Mouse (Mus musculus) embryo, embryonic 11.5 days (tissue): ENCODE measurements at regions not wholly inside any gene's neighbourhood (a gene's known extent, or its start where the extent isn't known, plus 50 kb on each side); places are given as distances from the start of the nearest gene placed in this dataset.
A peak's percentile ranks its signal among the peaks of the same experiment; 100 is the strongest.
"Not testable (repeated sequence)": the region's sequence is repeated elsewhere in the genome, so short reads cannot be mapped to it uniquely, and the experiment has no call there.

Source experiments
- DNase-seq: peaks from one replicate; pipeline ENCODE4 v3.0.0-alpha.2; 2012; ENCODE audit warnings: low read depth, low spot score

- DNase-seq: peak; percentile 29
These were observed 141.8 kb upstream of the Lama2 start for GRCm38 (mm10) chr10:27761402-27761801.

DNA sequence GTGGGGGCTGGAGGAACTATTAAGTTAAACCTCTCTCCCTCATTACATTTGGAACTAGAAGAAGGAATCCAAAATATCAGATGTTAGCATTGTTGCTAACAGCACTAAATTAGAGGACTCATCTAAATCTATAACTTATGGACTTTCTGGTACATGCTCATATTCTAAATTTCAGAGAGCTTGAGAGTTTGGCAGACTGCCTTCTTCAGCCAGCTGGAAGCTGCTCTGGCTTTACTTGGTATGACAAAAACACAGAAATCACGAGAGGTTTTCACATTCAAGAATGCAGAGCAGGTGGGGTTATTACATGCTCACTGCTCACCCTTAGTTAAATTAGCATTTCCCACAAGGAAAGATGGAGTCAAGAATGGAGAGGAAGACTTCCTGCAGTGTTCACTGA, 182.8 kb upstream of the Lama2 start:
- DNase-seq: no peak

DNA sequence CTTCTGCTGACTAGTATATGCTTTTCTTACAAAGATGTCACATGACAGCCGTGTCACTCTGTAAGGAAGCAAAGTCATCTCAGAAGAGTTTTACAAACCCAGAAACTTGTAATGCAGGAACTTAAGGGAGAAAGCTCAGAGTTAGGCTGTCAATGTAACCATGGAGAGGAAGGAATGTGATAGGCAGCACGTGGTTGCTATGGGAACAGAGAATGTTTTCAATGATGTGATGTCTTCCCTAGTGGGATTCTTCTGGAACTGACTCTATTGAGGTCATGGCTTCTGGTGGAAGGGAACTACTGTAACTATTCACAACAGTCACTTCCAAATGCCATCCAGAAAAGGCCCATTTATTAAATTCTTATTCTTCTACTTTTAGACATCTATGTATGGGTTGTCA, 190.0 kb upstream of the Lama2 start:
- DNase-seq: no peak

- not testable (repeated sequence) for DNase-seq
These were observed 206.1 kb upstream of the Lama2 start for GRCm38 (mm10) chr10:27825671-27826070.

- DNase-seq: no peak
These were observed 208.8 kb upstream of the Lama2 start for GRCm38 (mm10) chr10:27828346-27828745.

DNA sequence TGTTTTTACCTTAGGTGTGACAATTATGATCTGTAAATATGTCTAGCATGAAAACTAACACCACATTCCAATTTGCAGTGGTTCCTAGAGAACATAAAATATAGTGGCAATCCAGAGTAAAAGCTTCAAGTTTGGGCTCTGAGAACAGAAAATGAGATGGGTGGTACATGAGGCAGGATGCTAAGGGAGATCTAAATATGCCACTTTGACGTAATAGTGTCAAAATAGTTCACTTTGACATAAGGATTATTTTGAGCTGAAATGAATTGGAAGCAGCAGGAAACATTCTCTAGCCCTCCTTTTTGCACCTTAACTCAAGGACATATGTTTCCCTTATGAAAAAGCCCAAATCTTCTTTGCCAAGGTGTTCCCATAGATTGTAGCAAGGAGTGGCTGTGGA, 219.1 kb upstream of the Lama2 start:
- no peak for DNase-seq

- DNase-seq: no peak
These were observed 221.6 kb upstream of the Lama2 start for GRCm38 (mm10) chr10:27841042-27841709.

- DNase-seq: no peak
These were observed 223.5 kb upstream of the Lama2 start for GRCm38 (mm10) chr10:27843010-27843409.

GRCm38 (mm10) chr10:27863625-27864024, 211.0 kb upstream of the Ptprk start:
- DNase-seq: no peak

DNA sequence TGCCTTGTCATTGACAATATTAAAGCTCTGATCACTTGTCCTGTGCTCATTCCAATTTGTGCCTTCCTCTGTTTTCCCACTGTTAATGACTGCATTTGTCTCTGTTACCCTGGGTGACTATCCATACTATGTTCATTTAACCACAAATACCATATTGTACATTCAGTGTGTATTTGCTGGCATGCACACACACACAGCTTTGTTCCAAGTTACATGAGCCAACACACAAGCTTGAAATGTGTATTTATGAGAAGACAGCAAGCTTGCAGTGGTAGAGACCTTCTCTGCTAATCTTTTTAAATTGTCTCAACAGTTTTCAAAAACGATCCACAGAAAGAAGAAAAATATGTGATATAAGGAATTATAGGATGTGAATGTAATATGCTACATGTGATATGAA, 193.8 kb upstream of the Ptprk start:
- DNase-seq: no peak

- DNase-seq: no peak
These were observed 182.7 kb upstream of the Ptprk start for GRCm38 (mm10) chr10:27891778-27892512.

DNA sequence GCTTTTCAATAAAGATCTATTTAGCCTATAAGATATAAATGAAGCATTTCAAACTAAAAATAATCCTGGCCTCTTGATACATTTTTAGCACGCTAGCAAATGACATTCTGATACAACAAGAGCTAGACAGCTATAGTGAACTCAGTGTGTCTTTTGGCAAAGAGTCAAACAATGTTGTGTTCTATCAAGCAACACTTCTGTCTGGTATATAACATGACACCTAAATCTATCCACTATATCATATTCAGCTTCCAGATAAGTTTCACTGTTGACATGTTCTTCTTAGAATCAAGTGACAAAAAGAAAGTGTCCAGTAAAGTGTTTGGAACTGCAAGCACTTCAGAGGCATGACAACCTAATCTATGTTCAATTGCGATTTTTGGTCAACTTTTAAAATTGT, 158.2 kb upstream of the Ptprk start:
- no peak for DNase-seq

DNA sequence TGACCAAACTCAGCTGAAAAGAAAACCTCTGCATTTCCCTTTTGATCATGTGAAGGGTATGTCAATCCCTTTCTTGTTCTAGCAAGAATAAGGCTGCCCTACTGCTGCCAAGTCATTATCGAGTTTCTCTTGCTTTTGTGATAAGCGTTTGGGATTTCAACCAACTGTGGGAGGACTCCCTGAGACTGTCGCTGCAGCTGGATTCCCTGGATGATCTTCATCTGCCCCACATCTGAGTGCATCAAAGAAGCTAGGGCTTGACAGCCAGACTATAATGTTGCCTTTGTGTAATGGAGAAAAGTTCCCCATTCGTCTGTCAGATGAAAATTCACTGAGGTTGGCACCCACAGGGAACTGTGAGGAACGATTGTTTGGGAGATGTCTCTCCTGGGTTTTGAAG, 147.4 kb upstream of the Ptprk start:
- DNase-seq: no peak

DNA sequence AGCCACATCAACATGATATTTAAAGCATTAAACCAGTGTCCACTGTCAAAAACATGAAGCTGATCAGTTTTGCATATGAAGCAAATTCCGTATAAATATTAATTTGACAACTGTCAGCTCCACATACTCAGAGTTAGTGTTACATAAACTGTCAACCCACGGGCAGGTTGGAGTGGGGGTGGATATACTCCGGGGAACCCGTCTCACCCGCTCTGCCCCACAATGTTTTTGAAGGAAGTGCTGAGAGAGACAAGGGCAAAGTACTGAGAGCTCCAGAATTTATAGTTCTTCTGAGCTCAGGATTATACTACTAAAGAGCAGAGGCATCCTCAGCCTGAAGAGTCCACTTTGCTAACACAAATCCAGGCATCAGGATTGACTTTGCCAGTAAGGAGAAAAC, 132.5 kb upstream of the Ptprk start:
- no peak for DNase-seq

DNA sequence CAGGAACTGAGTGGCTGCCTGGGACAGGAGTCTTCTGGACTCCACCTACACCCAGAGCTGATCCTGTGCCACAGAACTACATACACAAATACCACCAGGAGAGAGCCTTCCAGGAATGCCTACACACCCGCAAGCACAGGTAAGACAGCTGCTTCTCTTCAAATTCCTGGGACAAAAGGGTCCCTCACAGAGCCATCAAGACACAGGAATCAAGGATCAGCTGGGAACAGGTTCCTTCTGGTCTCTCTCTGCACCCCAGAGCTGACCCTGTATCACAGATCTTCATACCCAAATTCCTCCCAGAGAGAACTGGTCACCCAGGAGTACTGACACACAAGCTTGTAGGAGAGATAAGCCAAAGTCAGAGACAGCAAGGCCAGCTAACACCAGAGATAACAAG, 125.5 kb upstream of the Ptprk start:
- no peak for DNase-seq

- DNase-seq: no peak
These were observed 106.4 kb upstream of the Ptprk start for GRCm38 (mm10) chr10:27968202-27968601.

GRCm38 (mm10) chr10:27984047-27984446, 90.6 kb upstream of the Ptprk start:
- no peak for DNase-seq

GRCm38 (mm10) chr10:27985068-27985467, 89.6 kb upstream of the Ptprk start:
- DNase-seq: no peak

GRCm38 (mm10) chr10:27987026-27987425, 87.6 kb upstream of the Ptprk start:
- no peak for DNase-seq

DNA sequence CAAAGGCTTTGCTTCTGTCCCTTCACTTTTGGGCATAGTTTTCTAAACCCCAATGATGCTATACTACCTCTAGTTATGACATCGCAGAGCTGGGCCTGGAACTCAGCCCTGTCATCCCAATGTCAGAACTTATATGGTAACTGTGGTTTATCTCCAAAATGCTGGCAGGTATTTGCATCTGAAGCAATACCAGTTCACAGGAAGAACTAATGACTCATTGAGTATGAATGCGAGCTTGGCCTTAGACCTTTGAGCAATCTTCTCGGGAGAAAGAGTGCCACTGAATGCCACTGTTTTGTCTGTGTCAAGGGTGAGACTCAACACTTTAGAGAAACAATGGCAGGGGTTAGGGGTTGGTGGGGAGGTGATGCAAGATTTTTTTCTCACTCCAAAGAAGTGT, 86.6 kb upstream of the Ptprk start:
- DNase-seq: no peak

DNA sequence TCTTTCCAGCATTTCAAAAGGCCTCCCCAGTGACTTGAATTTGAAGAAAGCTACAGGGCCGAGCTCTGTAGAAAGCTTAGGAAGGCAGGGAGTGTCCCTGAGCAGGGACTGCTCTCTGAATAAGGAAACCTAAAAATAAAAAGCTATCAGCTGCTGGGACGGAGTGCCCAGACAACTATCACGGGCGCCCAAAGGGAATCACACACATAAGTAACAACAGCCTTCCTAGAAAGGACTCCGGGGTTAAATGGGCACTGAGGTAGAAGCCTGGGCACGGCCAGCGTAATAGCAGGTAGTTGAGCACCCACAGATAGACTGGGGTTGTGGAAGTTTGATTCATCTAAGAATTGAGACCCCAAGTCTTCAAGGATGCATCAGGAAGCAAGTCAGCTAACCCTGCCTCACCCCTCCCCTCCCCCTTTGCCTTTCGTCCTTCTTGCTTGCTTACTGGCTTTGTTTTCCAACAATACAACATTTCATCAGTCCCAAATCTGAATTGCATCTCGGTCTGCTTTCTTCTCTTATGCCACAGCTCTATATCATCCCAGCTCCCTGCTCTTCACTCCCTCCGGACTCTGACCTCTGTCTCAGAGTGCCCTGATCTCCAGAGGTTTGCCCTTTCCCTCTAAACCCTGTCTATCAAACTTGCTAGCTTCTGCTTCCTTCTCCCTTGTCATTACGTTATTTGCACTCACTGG, 84.1 kb upstream of the Ptprk start:
- DNase-seq: no peak

DNA sequence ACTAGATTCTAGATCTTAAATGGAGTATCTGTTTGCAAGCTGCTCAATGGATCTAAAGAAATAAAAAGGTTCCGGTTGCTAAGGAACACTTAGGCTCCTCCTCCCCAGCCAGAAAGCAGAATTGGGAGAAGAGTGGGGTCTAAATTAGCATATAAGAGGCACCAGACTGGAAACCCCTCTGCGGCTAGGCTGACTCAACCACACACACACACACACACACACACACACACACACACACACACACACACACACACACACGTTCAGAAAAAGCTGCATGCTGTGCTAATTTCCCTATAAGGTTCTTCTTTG, 83.6 kb upstream of the Ptprk start:
- DNase-seq: no peak
